Mouse (Mus musculus) lung, embryonic 14.5 days (tissue): ENCODE data around the gene Aldh3b1. TPM values are rescaled to one million over a fixed set of nuclear protein-coding genes. Genes with fewer than 3 reads are reported as not detected.

ENCODE experiments used
- ATAC-seq: fragments of 200-750 bp; cut with Nextera tagmentation; 2 replicates; pipeline ENCODE4 v1.8.0; 2017; ENCODE audit warnings: mild to moderate bottlenecking, moderate TSS enrichment, moderate library complexity; ENCODE audit not compliant: insufficient read depth
- DNase-seq: peaks from one replicate; pipeline ENCODE4 v3.0.0-alpha.2; 2015
- H3K27ac ChIP-seq: fragments of 300-500 bp; sonication (generic); 2 replicates; pipeline ENCODE4 v1.5.1; 2014; ENCODE audit warnings: low read depth, mild to moderate bottlenecking, moderate library complexity
- H3K27me3 ChIP-seq: fragments of 300-500 bp; sonication (generic); 2 replicates; pipeline ENCODE4 v1.6.1; 2014; ENCODE audit warnings: low read length, control low read depth; ENCODE audit not compliant: insufficient read depth
- H3K36me3 ChIP-seq: fragments of 300-500 bp; sonication (generic); 2 replicates; pipeline ENCODE4 v1.6.1; 2014; ENCODE audit warnings: control low read depth; ENCODE audit not compliant: insufficient read depth
- H3K4me1 ChIP-seq: fragments of 300-500 bp; sonication (generic); 2 replicates; pipeline ENCODE4 v1.6.1; 2014; ENCODE audit warnings: antibody characterized with exemption, control low read depth; ENCODE audit not compliant: insufficient read depth
- H3K4me2 ChIP-seq: fragments of 300-500 bp; sonication (generic); 2 replicates; pipeline ENCODE4 v1.6.1; 2014; ENCODE audit warnings: mild to moderate bottlenecking
- H3K4me3 ChIP-seq: fragments of 300-500 bp; sonication (generic); 2 replicates; pipeline ENCODE4 v1.5.1; 2014; ENCODE audit warnings: low read depth, low read length
- H3K9ac ChIP-seq: fragments of 300-500 bp; sonication (generic); 2 replicates; pipeline ENCODE4 v1.6.1; 2014
- H3K9me3 ChIP-seq: fragments of 300-500 bp; sonication (generic); 2 replicates; pipeline ENCODE4 v1.6.1; 2016; ENCODE audit warnings: low read depth, low read length, control low read depth
- CTCF ChIP-seq: IDR thresholded peaks from 2 replicates; pipeline ENCODE4 v1.5.1; 2016; ENCODE audit warnings: antibody characterized with exemption, low read depth
- WGBS: fragments of 180-500 bp; shearing (Covaris S2); extraction: QIAGEN DNeasy Blood & Tissue Kit; methylation state at CpG from one replicate; pipeline ENCODE4 v1.1.7; 2014; 5-methylcytosine and 5-hydroxymethylcytosine counted together
- polyA plus RNA-seq: library from polyadenylated mRNA; unstranded; fragments of >200 nt; fragmentation: Nextera tagmentation; extraction: Ambion mirVana; gene quantifications from 2 replicates; pipeline ENCODE4 v1.2.1, GENCODE M21; 2014

Aldh3b1 gene
- polyA plus RNA-seq, 1 experiment from 2014 or later = 3.6 TPM

GRCm38 (mm10) chr19:3882214-3882613 is 47.4 kb downstream of the Aldh3b1 start:
- no peak overlapping the region for H3K4me2 ChIP-seq
- 77% methylated on average over 4 of the region's 4 CpGs for WGBS
- no peaks in the 10 kb centered on the region for H3K27me3 ChIP-seq
- no peaks in the 10 kb centered on the region for H3K9me3 ChIP-seq
- H3K4me1 ChIP-seq = no peaks in the 10 kb centered on the region
- H3K4me3 ChIP-seq = no peak overlapping the region
- no peak for TF ChIP-seq CTCF
- H3K36me3 ChIP-seq = peaks cover 40% of the 10 kb centered on the region
- H3K27ac ChIP-seq = no peak overlapping the region
- no peak for ATAC-seq
- H3K9ac ChIP-seq = no peak overlapping the region
- DNase-seq = no peak

- DNase-seq (peak; percentile 32), ATAC-seq (no peak)
- H3K4me2 ChIP-seq = no peak overlapping the region
- no peaks in the 10 kb centered on the region for H3K9me3 ChIP-seq
- no peaks in the 10 kb centered on the region for H3K27me3 ChIP-seq
- H3K27ac ChIP-seq = no peak overlapping the region
- no peak overlapping the region for H3K4me3 ChIP-seq
- TF ChIP-seq CTCF = no peak
- no peaks in the 10 kb centered on the region for H3K4me1 ChIP-seq
- WGBS = 73% methylated on average over 6 of the region's 6 CpGs
- peaks cover 21% of the 10 kb centered on the region for H3K36me3 ChIP-seq
- H3K9ac ChIP-seq = no peak overlapping the region
Measured at GRCm38 (mm10) chr19:3880054-3880848, 49.4 kb downstream of the Aldh3b1 start.

GRCm38 (mm10) chr19:3875045-3875444 is 54.6 kb downstream of the Aldh3b1 start:
- no peaks in the 10 kb centered on the region for H3K9me3 ChIP-seq
- H3K4me1 ChIP-seq = no peaks in the 10 kb centered on the region
- peaks cover 3% of the 10 kb centered on the region; the same call in 1 of the 2 replicates for H3K36me3 ChIP-seq
- DNase-seq = no peak
- TF ChIP-seq CTCF = no peak
- no peak for ATAC-seq
- no peak overlapping the region for H3K9ac ChIP-seq
- no peak overlapping the region for H3K4me2 ChIP-seq
- no peak overlapping the region for H3K4me3 ChIP-seq
- no peak overlapping the region for H3K27ac ChIP-seq
- no peaks in the 10 kb centered on the region for H3K27me3 ChIP-seq
- 69% methylated on average over 7 of the region's 7 CpGs for whole genome bisulfite sequencing

- no peak for ATAC-seq
- DNase-seq = peak; percentile 69
Measured at GRCm38 (mm10) chr19:3872373-3872772, 57.2 kb downstream of the Aldh3b1 start.

GRCm38 (mm10) chr19:3871468-3871867 is 58.1 kb downstream of the Aldh3b1 start:
- Histone ChIP-seq H3K4me3 (no peak overlapping the region), H3K36me3 (peaks cover 5% of the 10 kb centered on the region; the same call in 1 of the 2 replicates), H3K27me3 (no peaks in the 10 kb centered on the region), H3K4me1 (no peaks in the 10 kb centered on the region), H3K27ac (no peak overlapping the region), H3K9ac (no peak overlapping the region), H3K4me2 (no peak overlapping the region), H3K9me3 (no peaks in the 10 kb centered on the region; the same call in 1 of the 2 replicates)
- DNase-seq (no peak), ATAC-seq (no peak)
- TF ChIP-seq CTCF = no peak

More at GRCm38 (mm10) chr19:3872373-3872772, 57.2 kb downstream of the Aldh3b1 start:
- H3K4me3 ChIP-seq = no peak overlapping the region
- TF ChIP-seq CTCF = no peak
- no peak overlapping the region for H3K4me2 ChIP-seq
- H3K27me3 ChIP-seq = no peaks in the 10 kb centered on the region
- 50% methylated on average over 4 of the region's 4 CpGs for WGBS
- no peak overlapping the region for H3K27ac ChIP-seq
- no peaks in the 10 kb centered on the region for H3K4me1 ChIP-seq
- peaks cover 3% of the 10 kb centered on the region; the same call in 1 of the 2 replicates for H3K36me3 ChIP-seq
- H3K9me3 ChIP-seq = no peaks in the 10 kb centered on the region
- no peak overlapping the region for H3K9ac ChIP-seq

- Histone ChIP-seq H3K27me3 (no peaks in the 10 kb centered on the region), H3K4me1 (no peaks in the 10 kb centered on the region), H3K4me3 (no peak overlapping the region), H3K9me3 (peaks cover 3% of the 10 kb centered on the region; the same call in 1 of the 2 replicates), H3K9ac (no peak overlapping the region), H3K27ac (no peak overlapping the region; the same call in 1 of the 2 replicates), H3K4me2 (no peak overlapping the region), H3K36me3 (peaks cover 19% of the 10 kb centered on the region; the same call in 1 of the 2 replicates)
- WGBS = 60% methylated on average over 1 of the region's 1 CpGs
- no peak for TF ChIP-seq CTCF
- ATAC-seq (no peak), DNase-seq (peak; percentile 75)
Measured at GRCm38 (mm10) chr19:3868290-3868689, 61.3 kb downstream of the Aldh3b1 start.

- no peak overlapping the region for H3K27ac ChIP-seq
- H3K4me2 ChIP-seq = no peak overlapping the region
- H3K9ac ChIP-seq = no peak overlapping the region
- H3K4me3 ChIP-seq = no peak overlapping the region
- no peaks in the 10 kb centered on the region for H3K4me1 ChIP-seq
- H3K27me3 ChIP-seq = no peaks in the 10 kb centered on the region
- peak; percentile 48 for TF ChIP-seq CTCF
- DNase-seq = no peak
- 81% methylated on average over 2 of the region's 2 CpGs for WGBS
- H3K9me3 ChIP-seq = peaks cover 3% of the 10 kb centered on the region; the same call in 1 of the 2 replicates
- H3K36me3 ChIP-seq = peaks cover 21% of the 10 kb centered on the region; the same call in 1 of the 2 replicates
- no peak for ATAC-seq
Measured at GRCm38 (mm10) chr19:3864960-3865359, 64.6 kb downstream of the Aldh3b1 start.

Other genes with a start within 250 kb of the Aldh3b1 start
- 9.3 and 11.4 TPM in 2 replicates for gene Lrp5, start 243.2 kb downstream of the Aldh3b1 start, polyA plus RNA-seq
- gene 1810055G02Rik, start 221.5 kb downstream of the Aldh3b1 start, polyA plus RNA-seq = 40.3 and 40.9 TPM in 2 replicates
- gene Kmt5b, start 162.4 kb downstream of the Aldh3b1 start, polyA plus RNA-seq = 33.3 and 34.3 TPM in 2 replicates
- 54.0 and 63.0 TPM in 2 replicates for gene Chka, start 78.0 kb downstream of the Aldh3b1 start, polyA plus RNA-seq
- gene Tcirg1, start 22.7 kb downstream of the Aldh3b1 start, polyA plus RNA-seq = 31.7 and 36.0 TPM in 2 replicates
- 326 and 335 TPM in 2 replicates for gene Ndufs8, start 17.0 kb downstream of the Aldh3b1 start, polyA plus RNA-seq
- gene Unc93b1, start 5.4 kb upstream of the Aldh3b1 start, polyA plus RNA-seq = 13.3 and 14.8 TPM in 2 replicates
- gene Aldh3b3, start 28.8 kb upstream of the Aldh3b1 start, polyA plus RNA-seq = not detected in 2 replicates
- 0.62 and 1.0 TPM in 2 replicates for gene Aldh3b2, start 42.5 kb upstream of the Aldh3b1 start, polyA plus RNA-seq
- 7.2 and 8.0 TPM in 2 replicates for gene Acy3, start 56.8 kb upstream of the Aldh3b1 start, polyA plus RNA-seq
- gene Tbx10, start 62.9 kb upstream of the Aldh3b1 start, polyA plus RNA-seq = not detected in 2 replicates
- 24.4 and 25.3 TPM in 2 replicates for gene Nudt8, start 70.8 kb upstream of the Aldh3b1 start, polyA plus RNA-seq
- 1.8 and 2.3 TPM in 2 replicates for gene Gm49405, start 70.8 kb upstream of the Aldh3b1 start, polyA plus RNA-seq
- 2.2 and 3.0 TPM in 2 replicates for gene Doc2g, start 73.5 kb upstream of the Aldh3b1 start, polyA plus RNA-seq
- 193 and 198 TPM in 2 replicates for gene Ndufv1, start 83.0 kb upstream of the Aldh3b1 start, polyA plus RNA-seq
- gene Gstp1, start 108.2 kb upstream of the Aldh3b1 start, polyA plus RNA-seq = 424 and 468 TPM in 2 replicates
- gene Gstp2, start 116.2 kb upstream of the Aldh3b1 start, polyA plus RNA-seq = 2.9 and 3.4 TPM in 2 replicates
- not detected in 2 replicates for gene Gstp3, start 129.8 kb upstream of the Aldh3b1 start, polyA plus RNA-seq
- gene Cabp2, start 151.8 kb upstream of the Aldh3b1 start, polyA plus RNA-seq = not detected in 2 replicates
- gene Cdk2ap2, start 167.4 kb upstream of the Aldh3b1 start, polyA plus RNA-seq = 76.6 and 76.8 TPM in 2 replicates
- gene Pitpnm1, start 170.2 kb upstream of the Aldh3b1 start, polyA plus RNA-seq = 5.5 and 7.3 TPM in 2 replicates
- gene Aip, start 196.1 kb upstream of the Aldh3b1 start, polyA plus RNA-seq = 93.5 and 94.5 TPM in 2 replicates
- not detected in 2 replicates for gene Gpr152, start 210.0 kb upstream of the Aldh3b1 start, polyA plus RNA-seq
- 0.09 TPM in 1 of 2 replicates, not detected in the other for gene Cabp4, start 214.2 kb upstream of the Aldh3b1 start, polyA plus RNA-seq
- gene Coro1b, start 218.8 kb upstream of the Aldh3b1 start, polyA plus RNA-seq = 134 and 148 TPM in 2 replicates
- gene Ptprcap, start 223.8 kb upstream of the Aldh3b1 start, polyA plus RNA-seq = 0.81 and 1.1 TPM in 2 replicates
- 37.9 and 43.2 TPM in 2 replicates for gene Rps6kb2, start 233.5 kb upstream of the Aldh3b1 start, polyA plus RNA-seq
- gene Carns1, start 245.7 kb upstream of the Aldh3b1 start, polyA plus RNA-seq = 1.7 and 2.5 TPM in 2 replicates